Mouse (Mus musculus): Measurements from ENCODE around the gene C9. TPM values are rescaled to one million over a fixed set of nuclear protein-coding genes. Genes with fewer than 3 reads are reported as not detected.

The C9 gene
- 0.10 and 0.25 TPM in 2 replicates for polyA plus RNA-seq (2016; fragmentation: Nextera tagmentation; extraction: Ambion mirVana)

DNA sequence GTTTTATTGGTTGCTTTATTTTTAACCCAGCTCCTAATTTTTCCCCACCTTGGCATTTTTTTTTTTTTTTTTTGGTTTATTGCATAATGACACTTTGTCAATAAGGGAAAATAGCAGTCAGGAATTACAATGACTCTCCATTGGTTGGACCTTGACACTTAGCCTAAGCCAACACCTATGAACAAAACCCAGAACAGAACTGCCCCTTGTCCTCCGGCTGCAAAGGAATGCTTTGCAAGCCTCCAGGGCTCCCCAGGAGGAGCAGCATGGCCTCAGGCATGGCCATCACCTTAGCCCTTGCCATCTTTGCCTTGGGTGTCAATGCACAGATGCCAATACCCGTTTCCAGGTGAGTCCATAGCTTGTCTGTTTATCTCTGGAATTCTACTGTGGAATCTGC is at the start of gene C9:
Gene C9 (plus strand): TSS at position 193 of the 400 bp plus-strand sequence.
- Histone ChIP-seq H3K9me3 (replicated peaks) (no peaks in the 10 kb centered on the region), H3K4me1 (no peaks in the 10 kb centered on the region), H3K27ac (no peak within 1 kb of the TSS), H3K36me3 (no peaks in the 10 kb centered on the region), H3K4me3 (no peak within 1 kb of the TSS), H3K4me2 (no peak within 1 kb of the TSS), H3K9ac (no peak within 1 kb of the TSS), H3K27me3 (replicated peaks) (no peaks in the 10 kb centered on the region)
- WGBS (ENCODE audit: insufficient replicate concordance): 50% methylated on average over 2 of the region's 2 CpGs
- ATAC-seq: no peak

DNA sequence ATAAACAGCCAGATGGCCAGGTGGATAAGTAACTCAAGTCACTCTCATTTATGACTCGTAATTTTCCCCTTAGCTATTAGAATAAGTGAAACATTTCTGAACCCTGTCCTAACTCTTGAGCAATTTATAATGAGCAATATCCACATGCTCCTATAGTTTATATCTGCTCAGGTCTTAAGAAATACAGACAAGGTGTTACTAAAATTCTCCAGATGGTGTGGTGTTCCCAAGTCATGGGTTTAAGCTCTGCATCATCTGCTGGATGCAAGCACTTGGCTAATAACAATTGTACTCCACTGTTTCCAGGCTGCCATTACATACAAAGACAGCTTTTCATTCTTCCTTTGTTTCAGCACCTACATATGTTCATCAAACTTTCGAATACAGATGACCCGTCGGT is 46.9 kb upstream of the C9 start:
- 76% methylated on average over 4 of the region's 4 CpGs for WGBS (ENCODE audit: insufficient replicate concordance)
- H3K4me3 ChIP-seq: no peak overlapping the region

DNA sequence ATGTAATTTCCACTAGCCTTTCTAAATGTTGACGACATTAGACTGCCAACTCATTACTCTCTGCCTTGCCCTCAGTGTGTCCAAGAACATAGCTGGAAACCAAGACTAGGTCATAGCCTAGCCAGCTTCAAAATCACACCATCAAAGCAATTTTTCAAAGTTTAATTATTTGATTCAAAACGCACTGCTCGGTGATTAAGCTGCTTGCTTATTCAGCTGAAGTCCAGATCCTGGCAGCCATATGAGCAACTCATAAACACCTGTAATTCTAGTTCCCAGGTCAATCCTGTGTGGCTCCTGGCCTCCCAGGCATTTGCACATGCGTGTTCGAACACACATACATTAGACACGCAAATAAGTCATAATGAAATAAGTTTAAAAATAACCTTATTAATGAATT is 46.2 kb upstream of the C9 start:
- Histone ChIP-seq H3K4me2 (no peak overlapping the region), H3K27ac (no peak overlapping the region), H3K27me3 (replicated peaks) (no peaks in the 10 kb centered on the region), H3K4me3 (no peak overlapping the region), H3K4me1 (no peaks in the 10 kb centered on the region), H3K36me3 (no peaks in the 10 kb centered on the region), H3K9ac (no peak overlapping the region), H3K9me3 (replicated peaks) (no peaks in the 10 kb centered on the region)
- ATAC-seq: no peak
- 75% methylated on average over 6 of the region's 6 CpGs for WGBS (ENCODE audit: insufficient replicate concordance)

More for the DNA sequence above, 46.9 kb upstream of the C9 start:
- Histone ChIP-seq H3K36me3 (no peaks in the 10 kb centered on the region), H3K9ac (no peak overlapping the region), H3K27me3 (replicated peaks) (no peaks in the 10 kb centered on the region), H3K9me3 (replicated peaks) (no peaks in the 10 kb centered on the region), H3K27ac (no peak overlapping the region), H3K4me2 (no peak overlapping the region), H3K4me1 (no peaks in the 10 kb centered on the region)
- ATAC-seq: no peak

DNA sequence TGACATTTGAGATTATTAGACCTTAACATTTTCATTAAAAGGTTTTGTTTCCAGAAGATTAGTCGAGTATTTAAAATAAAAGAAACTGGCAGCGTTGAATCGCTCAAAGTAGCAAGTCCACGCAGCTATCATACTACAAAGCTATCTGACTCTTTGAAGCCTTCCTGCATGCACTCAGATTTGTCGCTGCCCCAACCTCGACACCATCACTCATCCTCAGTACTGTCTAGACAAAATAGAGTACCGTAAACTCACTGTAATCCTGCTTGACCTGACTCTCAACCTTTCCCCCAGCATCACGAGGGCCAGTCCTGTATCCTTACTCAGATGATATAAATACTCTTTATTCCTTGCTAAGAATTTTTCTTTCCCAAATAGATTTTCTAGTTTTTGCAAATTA is 45.0 kb upstream of the C9 start:
- H3K4me1 ChIP-seq: no peaks in the 10 kb centered on the region
- H3K36me3 ChIP-seq: no peaks in the 10 kb centered on the region
- no peak for ATAC-seq
- no peak overlapping the region for H3K27ac ChIP-seq
- no peaks in the 10 kb centered on the region for H3K27me3 ChIP-seq (replicated peaks)
- 67% methylated on average over 8 of the region's 8 CpGs for WGBS (ENCODE audit: insufficient replicate concordance)
- no peak overlapping the region for H3K4me2 ChIP-seq
- H3K9me3 ChIP-seq (replicated peaks): no peaks in the 10 kb centered on the region
- no peak overlapping the region for H3K4me3 ChIP-seq
- H3K9ac ChIP-seq: no peak overlapping the region

DNA sequence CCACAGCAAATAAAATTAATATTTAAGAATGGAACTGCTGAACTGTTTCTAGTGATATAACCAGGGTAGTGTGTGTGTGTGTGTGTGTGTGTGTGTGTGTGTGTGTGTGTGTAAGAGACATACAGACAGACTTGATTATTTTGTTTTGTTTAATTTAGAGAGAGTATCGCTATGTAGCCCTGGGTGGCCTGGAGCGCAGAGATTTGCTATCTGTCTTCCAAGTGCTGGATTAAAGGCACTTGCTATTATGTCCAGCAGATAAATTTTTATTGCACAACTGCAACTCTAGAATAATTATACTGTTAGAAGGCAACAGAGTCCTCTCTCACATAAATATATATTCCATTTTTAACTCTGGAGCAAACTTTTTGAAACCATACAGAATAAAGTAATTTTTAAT is 42.7 kb upstream of the C9 start:
- Histone ChIP-seq H3K36me3 (no peaks in the 10 kb centered on the region), H3K27ac (no peak overlapping the region), H3K4me2 (no peak overlapping the region), H3K9ac (no peak overlapping the region), H3K4me3 (no peak overlapping the region), H3K4me1 (no peaks in the 10 kb centered on the region), H3K27me3 (replicated peaks) (no peaks in the 10 kb centered on the region), H3K9me3 (replicated peaks) (no peaks in the 10 kb centered on the region)
- ATAC-seq: no peak
- 76% methylated on average over 2 of the region's 2 CpGs for WGBS (ENCODE audit: insufficient replicate concordance)

DNA sequence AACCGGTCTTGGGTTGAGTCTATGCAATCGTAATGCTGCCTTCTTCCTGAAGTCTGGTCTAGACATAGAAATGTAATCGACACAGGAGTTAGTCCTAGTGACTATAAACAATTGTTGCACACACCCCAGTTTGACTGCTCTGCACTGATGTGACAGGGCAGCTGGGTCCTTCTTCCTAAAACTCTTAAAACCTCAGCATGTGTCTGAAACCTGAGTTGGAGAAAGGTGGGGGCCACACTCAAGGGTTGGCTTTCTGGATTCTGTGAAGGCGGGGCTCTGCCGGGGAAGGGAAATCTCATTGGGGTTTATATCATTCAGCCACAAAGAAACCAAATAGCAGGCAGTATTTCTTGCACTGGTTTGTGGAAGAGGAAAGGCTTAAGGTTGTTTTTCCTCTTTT is 41.0 kb upstream of the C9 start:
- H3K4me1 ChIP-seq: no peaks in the 10 kb centered on the region
- ATAC-seq: no peak
- no peak overlapping the region for H3K4me2 ChIP-seq
- no peaks in the 10 kb centered on the region for H3K27me3 ChIP-seq (replicated peaks)
- H3K9ac ChIP-seq: no peak overlapping the region
- 79% methylated on average over 5 of the region's 5 CpGs for WGBS (ENCODE audit: insufficient replicate concordance)
- no peaks in the 10 kb centered on the region for H3K9me3 ChIP-seq (replicated peaks)
- no peak overlapping the region for H3K27ac ChIP-seq
- H3K4me3 ChIP-seq: no peak overlapping the region
- H3K36me3 ChIP-seq: no peaks in the 10 kb centered on the region

DNA sequence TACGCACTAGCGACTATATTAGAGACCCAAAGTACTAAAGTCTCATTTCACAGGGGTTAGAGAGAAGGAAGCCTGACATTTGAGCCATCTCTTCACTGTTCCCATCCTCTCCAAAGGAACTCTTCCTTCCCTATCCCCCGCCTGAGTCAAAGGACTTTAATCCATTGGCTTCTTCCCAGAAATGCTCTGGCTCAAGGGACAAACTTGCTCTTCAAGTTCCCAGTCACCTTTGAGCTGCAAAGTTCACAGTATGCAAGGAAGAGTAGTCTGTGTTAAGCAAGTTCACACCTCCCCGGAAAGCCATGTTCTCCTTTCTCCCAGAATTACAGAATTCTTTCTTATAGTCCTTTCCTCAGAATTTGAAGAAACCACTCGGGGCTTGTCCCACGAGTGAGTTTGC is 38.4 kb upstream of the C9 start:
- H3K27ac ChIP-seq: no peak overlapping the region
- no peaks in the 10 kb centered on the region for H3K4me1 ChIP-seq
- no peaks in the 10 kb centered on the region for H3K36me3 ChIP-seq
- no peak overlapping the region for H3K9ac ChIP-seq
- no peak overlapping the region for H3K4me3 ChIP-seq
- ATAC-seq: no peak
- H3K4me2 ChIP-seq: no peak overlapping the region
- 61% methylated on average over 6 of the region's 6 CpGs for WGBS (ENCODE audit: insufficient replicate concordance)
- H3K27me3 ChIP-seq (replicated peaks): no peaks in the 10 kb centered on the region
- no peaks in the 10 kb centered on the region for H3K9me3 ChIP-seq (replicated peaks)

DNA sequence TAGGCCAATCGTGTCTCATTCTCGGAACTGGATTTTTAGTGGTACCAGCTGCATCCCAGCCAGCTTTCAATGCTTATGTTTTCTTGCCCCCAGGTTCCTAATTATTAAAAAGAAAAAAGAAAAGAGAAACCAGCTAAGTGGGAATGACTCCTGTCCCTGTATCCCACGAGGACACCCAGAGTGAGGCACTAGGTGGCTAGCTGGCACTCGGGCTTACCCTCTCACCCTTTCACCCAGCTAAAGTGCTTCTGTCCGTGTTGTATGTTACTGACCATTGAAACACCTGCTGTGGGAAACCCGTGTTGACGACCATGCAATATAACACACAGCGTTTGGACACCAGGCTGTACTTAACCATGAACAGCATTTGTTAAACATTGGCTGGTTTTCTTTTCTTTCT is 36.1 kb upstream of the C9 start:
- H3K9me3 ChIP-seq (replicated peaks): no peaks in the 10 kb centered on the region
- H3K4me2 ChIP-seq: no peak overlapping the region
- no peaks in the 10 kb centered on the region for H3K36me3 ChIP-seq
- no peak overlapping the region for H3K9ac ChIP-seq
- WGBS (ENCODE audit: insufficient replicate concordance): 67% methylated on average over 8 of the region's 8 CpGs
- H3K27ac ChIP-seq: no peak overlapping the region
- H3K27me3 ChIP-seq (replicated peaks): no peaks in the 10 kb centered on the region
- no peak overlapping the region for H3K4me3 ChIP-seq
- H3K4me1 ChIP-seq: no peaks in the 10 kb centered on the region
- ATAC-seq: no peak

DNA sequence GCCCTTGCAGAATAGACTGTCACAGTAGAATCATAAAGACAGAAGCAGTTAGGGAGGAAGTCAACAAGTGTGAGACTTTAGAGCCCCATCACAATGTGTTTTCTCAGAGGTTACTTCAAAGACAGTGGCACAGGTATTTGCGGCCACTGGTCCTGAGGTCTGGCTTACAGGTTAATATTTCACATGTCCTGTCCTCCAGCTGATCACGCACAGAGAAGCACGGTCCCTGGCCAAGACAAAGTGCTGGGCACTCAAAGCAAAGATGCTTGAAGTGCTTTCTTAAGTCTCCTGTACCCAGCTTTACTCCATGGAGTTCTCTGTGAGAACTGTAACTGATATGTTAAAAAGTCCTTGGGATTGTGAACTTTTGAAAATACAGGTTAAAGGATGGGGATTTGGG is 35.0 kb upstream of the C9 start:
- 83% methylated on average over 3 of the region's 3 CpGs for WGBS (ENCODE audit: insufficient replicate concordance)
- H3K4me1 ChIP-seq: no peaks in the 10 kb centered on the region
- H3K4me3 ChIP-seq: no peak overlapping the region
- no peak overlapping the region for H3K4me2 ChIP-seq
- H3K9me3 ChIP-seq (replicated peaks): no peaks in the 10 kb centered on the region
- no peaks in the 10 kb centered on the region for H3K36me3 ChIP-seq
- ATAC-seq: no peak
- no peak overlapping the region for H3K9ac ChIP-seq
- no peak overlapping the region for H3K27ac ChIP-seq
- H3K27me3 ChIP-seq (replicated peaks): no peaks in the 10 kb centered on the region

DNA sequence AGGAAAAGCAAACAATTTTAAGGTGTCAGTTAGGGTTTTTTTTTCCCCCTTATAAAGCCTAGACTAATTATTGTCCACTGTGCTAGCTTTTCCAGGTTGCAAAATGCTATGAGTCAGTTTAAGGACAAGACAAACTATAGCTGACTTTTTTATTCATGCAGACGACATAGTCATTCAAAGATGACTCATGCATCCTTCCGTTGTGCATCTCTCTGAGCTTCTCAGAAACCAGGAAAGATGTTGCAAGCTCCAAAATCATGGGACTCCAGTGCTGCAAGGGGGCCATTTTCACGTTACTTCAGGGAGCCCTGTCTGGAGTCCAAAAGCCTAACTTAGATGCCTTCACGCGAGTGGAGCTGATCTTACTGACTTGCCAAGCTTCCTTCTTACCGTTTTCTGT is 33.8 kb upstream of the C9 start:
- Histone ChIP-seq H3K9me3 (replicated peaks) (no peaks in the 10 kb centered on the region), H3K4me1 (no peaks in the 10 kb centered on the region), H3K9ac (no peak overlapping the region), H3K27ac (no peak overlapping the region), H3K27me3 (replicated peaks) (no peaks in the 10 kb centered on the region), H3K4me3 (no peak overlapping the region), H3K36me3 (no peaks in the 10 kb centered on the region), H3K4me2 (no peak overlapping the region)
- no peak for ATAC-seq
- WGBS (ENCODE audit: insufficient replicate concordance): 59% methylated on average over 6 of the region's 6 CpGs

DNA sequence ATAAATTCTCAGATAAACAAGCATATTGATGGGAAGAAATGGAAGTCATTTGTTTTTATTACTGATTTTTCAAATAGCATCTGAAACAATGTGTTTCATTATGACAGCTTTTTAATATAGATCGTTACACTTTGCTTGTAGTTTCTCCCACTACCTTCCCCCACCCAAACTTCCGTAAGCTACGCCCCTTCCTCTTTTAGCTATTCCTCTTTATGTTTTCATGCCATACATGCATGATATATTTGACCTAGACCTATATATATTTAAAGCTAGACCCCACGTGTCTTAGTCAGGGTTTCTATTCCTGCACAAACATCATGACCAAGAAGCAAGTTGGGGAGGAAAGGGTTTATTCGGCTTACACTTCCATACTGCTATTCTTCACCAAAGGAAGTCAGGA is 29.8 kb upstream of the C9 start:
- Histone ChIP-seq H3K4me1 (no peaks in the 10 kb centered on the region), H3K9me3 (replicated peaks) (no peaks in the 10 kb centered on the region), H3K4me2 (no peak overlapping the region), H3K36me3 (0 out of 2 replicates have a peak, but pooled peaks cover 3% of the 10 kb centered on the region), H3K4me3 (no peak overlapping the region), H3K27me3 (replicated peaks) (no peaks in the 10 kb centered on the region), H3K9ac (no peak overlapping the region), H3K27ac (no peak overlapping the region)
- no peak for ATAC-seq
- WGBS (ENCODE audit: insufficient replicate concordance): 60% methylated on average over 5 of the region's 5 CpGs

DNA sequence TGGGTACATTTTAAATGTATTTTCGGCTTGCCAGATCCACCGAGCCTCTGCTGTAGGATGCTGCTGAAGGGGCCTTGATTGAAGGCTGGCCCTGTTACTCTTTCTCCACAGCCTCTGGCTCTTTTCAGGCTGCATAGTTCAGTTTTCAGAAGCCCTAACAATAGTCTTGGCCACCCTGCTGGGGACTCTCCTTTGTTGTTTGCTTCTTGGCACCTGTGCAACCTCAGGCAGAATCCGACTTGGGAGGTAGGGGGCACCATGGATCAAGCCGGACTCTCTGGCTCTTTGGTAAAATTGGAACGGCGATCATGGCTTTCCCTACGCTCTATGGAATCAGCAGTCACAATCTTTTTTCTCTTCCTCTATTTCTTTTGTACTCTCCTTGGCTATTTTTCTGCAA is 13.3 kb upstream of the C9 start:
- Histone ChIP-seq H3K36me3 (0 out of 2 replicates have a peak, but pooled peaks cover 6% of the 10 kb centered on the region), H3K27ac (no peak overlapping the region), H3K4me3 (no peak overlapping the region), H3K4me1 (no peaks in the 10 kb centered on the region), H3K9me3 (replicated peaks) (0 out of 2 replicates have a peak, but pooled peaks cover 4% of the 10 kb centered on the region), H3K27me3 (replicated peaks) (no peaks in the 10 kb centered on the region), H3K4me2 (no peak overlapping the region), H3K9ac (no peak overlapping the region)
- WGBS (ENCODE audit: insufficient replicate concordance): 72% methylated on average over 7 of the region's 7 CpGs
- ATAC-seq: no peak

DNA sequence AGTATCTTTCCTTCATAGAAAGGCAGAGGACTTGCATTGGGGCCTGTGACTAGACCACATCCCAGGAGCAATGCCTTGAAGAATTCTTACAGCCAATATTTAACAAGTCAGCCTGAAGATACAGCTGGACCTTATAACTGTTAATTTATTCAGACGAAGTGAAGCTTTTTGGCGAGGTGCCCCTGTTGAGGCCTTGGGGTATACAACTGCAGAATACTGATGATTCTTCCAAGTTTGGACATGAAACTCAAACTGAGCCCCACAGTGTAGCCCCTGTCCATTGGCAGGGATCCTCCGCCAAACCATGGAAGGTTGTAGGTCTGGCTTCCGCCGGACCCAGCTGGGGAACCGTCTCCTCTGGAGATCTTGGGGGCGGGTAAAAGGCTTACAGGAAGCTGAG is 12.7 kb upstream of the C9 start:
- Histone ChIP-seq H3K4me1 (no peaks in the 10 kb centered on the region), H3K4me2 (no peak overlapping the region), H3K36me3 (0 out of 2 replicates have a peak, but pooled peaks cover 6% of the 10 kb centered on the region), H3K4me3 (no peak overlapping the region), H3K27ac (no peak overlapping the region), H3K9ac (no peak overlapping the region), H3K27me3 (replicated peaks) (no peaks in the 10 kb centered on the region), H3K9me3 (replicated peaks) (0 out of 2 replicates have a peak, but pooled peaks cover 4% of the 10 kb centered on the region)
- ATAC-seq: no peak
- WGBS (ENCODE audit: insufficient replicate concordance): 80% methylated on average over 7 of the region's 7 CpGs
